In the genomic region with DNA sequence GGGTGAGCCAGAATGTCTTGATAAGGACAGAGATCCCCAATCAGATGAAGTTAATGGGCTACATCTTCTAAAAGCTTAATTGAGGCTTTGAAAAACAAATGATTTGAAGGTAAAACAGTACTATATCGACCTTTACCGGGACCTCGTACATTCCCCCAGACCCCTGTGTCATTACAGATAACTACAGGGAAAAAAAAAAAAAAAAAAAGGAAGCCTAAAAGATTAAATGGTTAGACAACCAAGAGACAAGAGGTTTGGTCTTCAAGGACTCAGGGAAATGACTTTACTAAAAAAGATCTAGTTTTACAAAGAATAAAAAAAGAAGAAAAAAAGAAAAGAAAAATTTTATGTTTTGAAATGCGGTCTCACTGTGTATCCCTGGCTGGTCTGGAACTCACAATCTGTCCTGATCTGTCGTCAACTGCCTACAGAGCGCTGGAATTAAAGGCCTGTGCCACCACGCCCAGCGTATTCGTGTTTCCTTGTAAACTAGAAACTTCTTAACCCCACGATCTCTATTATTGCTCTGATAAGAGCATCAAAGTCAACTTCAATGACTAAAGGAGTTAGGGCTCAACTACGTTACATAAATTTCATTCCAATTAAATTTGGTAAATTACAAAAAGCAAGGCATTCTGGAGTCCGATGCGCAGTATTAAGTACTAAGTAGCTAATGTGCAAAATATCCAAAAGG, we compare ENCODE assay signal across 8 mouse cellular contexts. TPM values are rescaled to one million over a fixed set of nuclear protein-coding genes. Genes with fewer than 3 reads are reported as not detected.
DNase-seq lines count a peak whose midpoint lies in the region; ATAC-seq and TF ChIP-seq lines count a peak whose summit lies in the region.

No protein-coding gene starts in this region.

- H3K9ac ChIP-seq in embryonic facial prominence, embryonic 11.5 days (replicated peaks; ENCODE audit: low read length): peak overlapping the region; percentile 98
- peak overlapping the region; percentile 88 for H3K9ac ChIP-seq in intestine, postnatal 0 days (ENCODE audit: low read depth, low read length)
- H3K9ac ChIP-seq in neural tube, embryonic 12.5 days: peak overlapping the region; percentile 94

- H3K4me2 ChIP-seq in embryonic facial prominence, embryonic 11.5 days (ENCODE audit: low read depth, low read length): peak overlapping the region; percentile 54
- H3K4me2 ChIP-seq in intestine, postnatal 0 days (replicated peaks; ENCODE audit: low read depth): peak overlapping the region; percentile 76
- peak overlapping the region; percentile 69 for H3K4me2 ChIP-seq in neural tube, embryonic 12.5 days (replicated peaks)

- no peaks in the 10 kb centered on the region for H3K9me3 ChIP-seq in embryonic facial prominence, embryonic 11.5 days (replicated peaks; ENCODE audit: control insufficient read depth, low read length)
- no peaks in the 10 kb centered on the region for H3K9me3 ChIP-seq in intestine, postnatal 0 days (ENCODE audit: control insufficient read depth)
- H3K9me3 ChIP-seq in neural tube, embryonic 12.5 days: no peaks in the 10 kb centered on the region

- no peak for ATAC-seq in embryonic facial prominence, embryonic 11.5 days (replicated peaks; ENCODE audit: insufficient number of reproducible peaks, low FRiP score, low TSS enrichment, low read depth)
- ATAC-seq in intestine, postnatal 0 days: no peak
- no peak for ATAC-seq in neural tube, embryonic 12.5 days (ENCODE audit: low FRiP score, low read depth)

- TF ChIP-seq CTCF in intestine, postnatal 0 days (IDR thresholded peaks at IDR 0.05; ENCODE audit: low read depth): no peak

- WGBS in embryonic facial prominence, embryonic 11.5 days: 15% methylated on average over 13 of the region's 13 CpGs
- 10% methylated on average over 13 of the region's 13 CpGs for WGBS in intestine, postnatal 0 days
- WGBS in neural tube, embryonic 12.5 days: 20% methylated on average over 13 of the region's 13 CpGs

- H3K4me1 ChIP-seq in embryonic facial prominence, embryonic 11.5 days (ENCODE audit: control insufficient read depth, insufficient read depth, low read length): no peaks in the 10 kb centered on the region; the same call in 1 of the 2 replicates
- no peaks in the 10 kb centered on the region for H3K4me1 ChIP-seq in intestine, postnatal 0 days (replicated peaks; ENCODE audit: control insufficient read depth, insufficient read depth, low read length)
- H3K4me1 ChIP-seq in neural tube, embryonic 12.5 days: peaks cover 17% of the 10 kb centered on the region

- peak overlapping the region; percentile 80 for H3K4me3 ChIP-seq in embryonic facial prominence, embryonic 11.5 days (ENCODE audit: low read depth, low read length)
- peak overlapping the region; percentile 82 for H3K4me3 ChIP-seq in intestine, postnatal 0 days (ENCODE audit: low read depth, low read length)
- peak overlapping the region; percentile 87 for H3K4me3 ChIP-seq in neural tube, embryonic 12.5 days

- intact Hi-C loops in left cerebral cortex, postnatal 36 days (cut with DNase I): loop anchor here (10.0 kb wide), 1 partner anchor 124 kb away; a partner anchor contains a TSS

- H3K36me3 ChIP-seq in embryonic facial prominence, embryonic 11.5 days (replicated peaks; ENCODE audit: control insufficient read depth, insufficient read depth, low read depth, low read length): no peaks in the 10 kb centered on the region
- 0 out of 2 replicates have a peak, but pooled peaks cover 7% of the 10 kb centered on the region for H3K36me3 ChIP-seq in intestine, postnatal 0 days (ENCODE audit: control insufficient read depth, insufficient read depth)
- peaks cover 9% of the 10 kb centered on the region; the same call in 1 of the 2 replicates for H3K36me3 ChIP-seq in neural tube, embryonic 12.5 days

- H3K27me3 ChIP-seq in embryonic facial prominence, embryonic 11.5 days (ENCODE audit: control insufficient read depth, insufficient read depth, low read length): no peaks in the 10 kb centered on the region
- H3K27me3 ChIP-seq in intestine, postnatal 0 days (replicated peaks; ENCODE audit: control insufficient read depth, insufficient read depth, low read length): no peaks in the 10 kb centered on the region
- H3K27me3 ChIP-seq in neural tube, embryonic 12.5 days (replicated peaks): no peaks in the 10 kb centered on the region

- no peak overlapping the region; the same call in 1 of the 2 replicates for H3K27ac ChIP-seq in embryonic facial prominence, embryonic 11.5 days (replicated peaks; ENCODE audit: low read depth, low read length)
- H3K27ac ChIP-seq in intestine, postnatal 0 days (ENCODE audit: low read depth, low read length): peak overlapping the region; percentile 95; the same call in 1 of the 2 replicates
- H3K27ac ChIP-seq in neural tube, embryonic 12.5 days: no peak overlapping the region

- DNase-seq in cerebellum, adult 9-10 months: peak; percentile 18
- no peak for DNase-seq in cerebellum, adult 9-11 months
- peak; percentile 56 for DNase-seq in 416B (ENCODE audit: low read depth)
- peak; percentile 60 for DNase-seq in embryonic facial prominence, embryonic 11.5 days (ENCODE audit: low spot score)
- no peak for DNase-seq in left cerebral cortex, postnatal 36 days (ENCODE audit: low spot score in 2 of 2)
- DNase-seq in right cerebral cortex, postnatal 25 days: no peak

RNA-seq across cellular contexts. Expression of a gene that starts 0.9 kb away (rescaled TPM):
- polyA plus RNA-seq in embryonic facial prominence, embryonic 11.5 days (2014; fragmentation: Nextera tagmentation; extraction: Ambion mirVana): 306 and 341 TPM in 2 replicates
- polyA plus RNA-seq in intestine, postnatal 0 days (2015; fragmentation: Nextera tagmentation; extraction: Ambion mirVana): 100 and 107 TPM in 2 replicates
- polyA plus RNA-seq in neural tube, embryonic 12.5 days (2016; fragmentation: Nextera tagmentation; extraction: Ambion mirVana): 338 and 348 TPM in 2 replicates
- 10 to 100 TPM; 73.4 to 76.1 TPM for total RNA-seq in left cerebral cortex, postnatal 36 days (2021)

RNA-seq across cellular contexts. Expression of a gene that starts 39.5 kb away (rescaled TPM):
- 13.1 and 14.8 TPM in 2 replicates for polyA plus RNA-seq in embryonic facial prominence, embryonic 11.5 days (2014; fragmentation: Nextera tagmentation; extraction: Ambion mirVana)
- 4.2 and 4.9 TPM in 2 replicates for polyA plus RNA-seq in intestine, postnatal 0 days (2015; fragmentation: Nextera tagmentation; extraction: Ambion mirVana)
- polyA plus RNA-seq in neural tube, embryonic 12.5 days (2016; fragmentation: Nextera tagmentation; extraction: Ambion mirVana): 7.3 and 7.9 TPM in 2 replicates
- total RNA-seq in left cerebral cortex, postnatal 36 days (2021): 10 to 100 TPM; 11.9 to 12.1 TPM

RNA-seq across cellular contexts. Expression of a gene that starts 57.8 kb away (rescaled TPM):
- polyA plus RNA-seq in embryonic facial prominence, embryonic 11.5 days (2014; fragmentation: Nextera tagmentation; extraction: Ambion mirVana): 0.26 TPM in 1 of 2 replicates, not detected in the other
- not detected in 2 replicates for polyA plus RNA-seq in intestine, postnatal 0 days (2015; fragmentation: Nextera tagmentation; extraction: Ambion mirVana)
- polyA plus RNA-seq in neural tube, embryonic 12.5 days (2016; fragmentation: Nextera tagmentation; extraction: Ambion mirVana): 0.26 TPM in 1 of 2 replicates, not detected in the other
- total RNA-seq in left cerebral cortex, postnatal 36 days (2021): not detected

Comparison
In these comparisons a context has a peak if more than half of its experiments do, and no peak if none do; other contexts are left out.
1. DNase-seq: peak in cerebellum, adult 9-10 months (single experiment), 416B (single experiment) and embryonic facial prominence, embryonic 11.5 days (single experiment); none in cerebellum, adult 9-11 months (single experiment), left cerebral cortex, postnatal 36 days (0 of 2) and right cerebral cortex, postnatal 25 days (single experiment).
2. Peak in every context shown above with its lines, with median percentiles within 50 percentile points of each other: H3K4me2 ChIP-seq, H3K4me3 ChIP-seq and H3K9ac ChIP-seq.